Mouse (Mus musculus) left cerebral cortex, adult 11 months (tissue): ENCODE results near the gene Cast.

ENCODE experiments used
- DNase-seq: peaks from one replicate; pipeline ENCODE4 v3.0.0; 2022; ENCODE audit warnings: low spot score

The Cast gene

DNA sequence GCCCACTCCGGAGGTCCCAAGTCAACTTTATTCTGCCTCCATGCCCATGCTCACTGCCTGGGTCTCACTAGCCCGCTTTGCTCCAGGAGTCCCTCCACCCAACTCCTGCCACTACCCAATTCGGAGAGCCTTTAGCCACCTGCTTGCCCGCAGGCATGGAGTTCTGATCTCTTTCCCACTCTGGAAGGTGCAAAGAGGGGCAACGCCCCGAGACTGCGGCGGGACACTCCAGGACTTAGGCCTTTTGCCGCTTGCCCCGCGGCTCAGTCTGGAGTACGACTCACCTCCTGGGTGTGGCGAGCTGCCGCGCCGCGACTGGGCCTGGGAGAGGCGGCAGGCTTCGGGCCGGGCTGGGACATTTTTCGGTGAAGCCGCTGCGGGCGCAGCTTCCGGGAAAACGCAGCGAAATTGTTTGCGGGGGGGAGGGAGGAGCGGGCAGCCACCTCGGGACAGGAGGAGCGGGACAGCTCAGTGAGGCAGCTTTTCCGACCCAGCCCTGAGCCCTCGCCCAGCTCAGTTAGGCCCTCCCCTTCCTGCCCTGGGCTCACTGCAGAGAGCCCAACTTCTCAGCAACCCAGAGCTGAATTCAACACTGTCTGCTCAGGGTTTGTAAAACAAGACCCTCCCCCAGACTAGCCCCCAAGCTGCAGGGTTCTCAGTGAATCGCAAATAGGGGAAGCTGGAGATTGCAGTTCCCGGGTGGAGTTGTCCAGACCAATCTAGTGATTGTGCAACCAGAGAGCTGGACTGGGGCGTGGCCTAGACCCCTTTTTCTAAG is at the start of gene Cast:
Gene Cast, minus strand, starts transcription at position 659 of the 778 bp plus-strand sequence.
- no peak for DNase-seq

- peak; percentile 65 for DNase-seq
Measured at GRCm38 (mm10) chr13:74854338-74855047, 45.9 kb upstream of the Cast start.

GRCm38 (mm10) chr13:74850823-74851222 is 42.2 kb upstream of the Cast start:
- no peak for DNase-seq

DNA sequence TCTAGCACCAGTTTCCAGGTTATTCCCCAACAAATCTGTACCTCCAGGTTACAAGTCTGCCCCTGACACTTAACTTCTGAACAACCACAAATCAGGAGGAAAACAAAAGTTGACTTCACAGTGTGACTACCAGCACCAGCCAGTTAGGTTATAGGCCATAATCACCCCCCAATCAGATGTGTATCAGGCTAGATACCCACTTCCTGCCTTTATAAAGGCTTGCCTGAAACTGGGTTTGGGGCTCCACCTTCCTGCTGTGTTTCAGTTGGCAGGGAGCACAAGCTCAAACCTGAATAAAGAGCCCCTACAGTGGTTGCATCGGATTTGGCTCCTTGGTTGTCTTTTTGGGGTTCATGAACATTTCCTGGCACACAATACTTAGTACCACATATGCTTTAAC is 37.3 kb upstream of the Cast start:
- DNase-seq = no peak

DNA sequence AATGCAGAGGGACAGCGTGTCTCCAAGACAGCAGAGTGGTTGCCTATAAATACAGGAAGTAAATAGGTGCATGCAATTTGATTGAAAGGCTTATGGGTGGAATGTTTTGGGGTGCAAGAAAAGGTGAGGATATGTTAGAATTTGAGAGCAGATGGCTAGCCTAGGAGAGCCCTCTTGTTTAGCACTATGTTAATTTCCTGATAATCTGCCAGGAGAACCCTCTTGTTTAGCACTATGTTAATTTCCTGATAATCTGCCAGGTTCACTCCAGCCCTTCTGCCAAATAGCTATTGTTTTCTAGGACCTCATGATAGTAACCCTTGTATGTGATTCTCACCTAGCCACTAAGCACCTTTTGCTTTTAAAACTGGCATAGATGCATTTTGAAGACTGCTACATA is 25.9 kb upstream of the Cast start:
- DNase-seq = no peak

DNA sequence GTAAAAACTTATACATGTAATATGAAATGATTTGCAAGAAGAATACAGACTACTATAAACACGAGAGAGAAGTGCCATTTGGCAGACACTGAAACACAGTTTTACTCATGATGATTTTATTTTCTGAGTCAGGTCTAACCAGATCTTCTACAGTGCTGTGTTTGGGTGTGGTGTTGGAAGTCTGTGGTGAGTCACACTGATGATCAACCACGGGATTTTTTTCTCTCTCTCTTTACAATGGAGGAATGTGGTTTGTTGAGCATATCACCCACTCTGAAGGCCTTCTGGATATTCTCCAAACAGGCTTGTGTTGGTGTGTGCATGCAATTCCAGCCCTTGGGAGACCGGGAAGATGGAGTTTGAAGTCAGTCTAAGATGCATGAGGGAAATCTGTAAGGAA is 13.5 kb upstream of the Cast start:
- DNase-seq = no peak

DNA sequence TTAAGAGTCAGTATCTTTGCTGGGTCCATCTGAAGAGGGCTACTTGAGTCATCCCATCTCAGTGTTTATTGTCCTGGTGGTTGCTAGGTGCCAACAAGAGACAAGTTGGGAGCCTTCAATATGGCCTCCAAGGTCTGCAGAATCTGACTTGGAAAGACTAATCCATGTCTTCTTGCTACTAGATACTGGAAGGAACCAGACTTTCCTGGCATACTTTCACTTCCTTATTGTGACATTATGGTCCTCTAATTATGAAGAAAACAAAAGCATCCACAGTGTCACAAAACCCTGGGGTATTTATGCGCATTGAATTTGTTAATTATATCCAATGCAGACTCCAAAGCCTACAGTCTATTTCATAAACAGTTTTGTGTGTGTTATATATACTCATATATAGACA is 7.1 kb upstream of the Cast start:
- DNase-seq = no peak

DNA sequence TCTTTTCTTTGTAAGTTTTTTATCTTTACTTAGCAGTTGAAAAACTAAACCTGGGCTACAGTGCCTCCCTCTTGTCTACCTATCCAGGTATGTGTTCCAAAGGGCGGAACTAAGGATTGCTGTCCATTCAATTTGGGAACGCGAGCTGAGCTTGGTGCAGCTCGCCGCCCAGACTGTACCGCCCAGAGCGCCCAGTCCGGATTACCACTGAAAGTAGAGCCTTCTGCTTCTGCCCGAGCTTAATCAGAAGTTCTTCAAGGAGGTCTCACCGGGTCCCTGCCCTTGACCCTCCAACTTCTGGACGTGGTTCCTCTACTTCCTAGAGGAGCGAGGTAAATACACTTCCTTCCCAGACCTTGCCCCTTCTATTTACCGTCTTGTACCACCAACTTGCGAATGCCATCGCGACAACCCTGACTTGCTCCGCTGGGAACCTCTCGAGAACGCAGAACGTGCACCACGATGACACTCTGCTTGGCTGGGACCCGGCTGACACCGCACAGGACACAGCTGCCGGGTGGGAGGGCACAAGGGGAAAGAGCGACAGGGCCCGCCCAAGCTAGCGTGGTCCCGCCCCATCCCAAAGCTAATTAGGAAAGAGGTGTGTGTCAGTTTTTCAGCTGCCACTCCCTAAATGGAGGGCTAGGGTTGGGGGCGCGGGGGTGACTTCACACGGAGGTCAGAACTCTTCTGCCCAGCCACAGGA is 1.0 kb downstream of the Cast start:
- no peak for DNase-seq

DNA sequence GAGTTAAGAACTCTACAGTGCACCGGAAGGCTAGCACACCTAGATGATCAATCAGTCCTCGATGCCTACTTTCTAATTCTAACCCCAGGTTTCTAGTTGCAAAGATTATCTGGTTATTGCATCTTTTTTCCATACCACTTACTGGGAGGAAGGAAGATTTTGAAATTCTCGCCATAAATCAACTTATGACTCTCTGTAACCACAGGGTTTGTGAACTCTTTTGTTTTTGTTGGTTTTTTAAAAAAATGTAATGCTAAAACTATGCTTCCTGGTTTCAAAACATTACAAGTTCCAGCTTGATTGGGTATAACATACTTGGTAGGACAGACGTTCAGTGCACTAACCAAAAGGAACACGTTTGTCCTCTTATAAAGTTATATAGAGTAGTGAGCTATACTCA is 1.7 kb downstream of the Cast start:
- no peak for DNase-seq

- DNase-seq = no peak
Measured at GRCm38 (mm10) chr13:74794435-74794834, 14.2 kb downstream of the Cast start.

- no peak for DNase-seq
Measured at GRCm38 (mm10) chr13:74787681-74788080, 20.9 kb downstream of the Cast start.

GRCm38 (mm10) chr13:74772151-74772550 is 36.5 kb downstream of the Cast start:
- no peak for DNase-seq

DNA sequence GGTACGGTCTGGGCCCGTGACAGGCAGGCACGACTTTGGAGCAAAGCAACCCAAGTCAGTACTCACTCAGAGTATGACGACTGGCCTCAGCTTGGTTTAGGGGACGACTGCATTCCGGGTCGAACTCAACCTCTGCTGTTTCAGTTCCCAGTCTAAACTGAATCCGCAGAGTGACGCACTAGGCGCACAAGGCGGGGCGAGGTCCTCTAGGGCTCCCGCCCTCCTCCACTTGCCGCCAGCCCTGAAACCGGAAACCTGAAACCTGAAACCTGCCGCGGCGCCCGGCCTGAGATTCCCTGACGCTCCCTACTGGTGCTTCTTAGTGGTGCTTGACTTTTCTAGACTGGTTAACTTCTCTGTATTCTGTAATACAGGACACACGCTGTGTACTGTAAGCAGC is 38.1 kb downstream of the Cast start:
- DNase-seq = peak; percentile 47

DNA sequence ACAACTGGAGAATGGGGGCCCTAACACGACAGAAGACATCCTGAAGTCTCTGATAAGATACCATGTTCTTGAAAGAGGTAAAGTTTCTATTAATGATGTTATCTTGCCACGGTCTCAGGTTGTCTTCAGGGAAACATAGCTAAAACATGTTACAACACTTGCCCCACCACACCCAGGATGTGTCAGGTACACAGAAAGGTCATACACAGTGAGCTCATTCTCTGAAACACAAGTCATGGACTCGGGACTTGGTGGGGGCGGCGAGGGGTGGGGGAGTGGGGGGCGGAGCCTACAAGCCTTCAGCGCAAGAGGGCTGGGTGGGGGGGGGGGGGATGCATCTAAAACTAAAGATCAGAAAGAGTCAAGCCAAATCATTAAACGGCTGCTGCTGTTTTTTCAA is 38.7 kb downstream of the Cast start:
- DNase-seq = no peak

GRCm38 (mm10) chr13:74767186-74767585 is 41.4 kb downstream of the Cast start:
- no peak for DNase-seq

GRCm38 (mm10) chr13:74762741-74763140 is 45.9 kb downstream of the Cast start:
- DNase-seq = no peak

GRCm38 (mm10) chr13:74759152-74759551 is 49.5 kb downstream of the Cast start:
- no peak for DNase-seq

GRCm38 (mm10) chr13:74743219-74743618 is 65.4 kb downstream of the Cast start:
- no peak for DNase-seq

DNA sequence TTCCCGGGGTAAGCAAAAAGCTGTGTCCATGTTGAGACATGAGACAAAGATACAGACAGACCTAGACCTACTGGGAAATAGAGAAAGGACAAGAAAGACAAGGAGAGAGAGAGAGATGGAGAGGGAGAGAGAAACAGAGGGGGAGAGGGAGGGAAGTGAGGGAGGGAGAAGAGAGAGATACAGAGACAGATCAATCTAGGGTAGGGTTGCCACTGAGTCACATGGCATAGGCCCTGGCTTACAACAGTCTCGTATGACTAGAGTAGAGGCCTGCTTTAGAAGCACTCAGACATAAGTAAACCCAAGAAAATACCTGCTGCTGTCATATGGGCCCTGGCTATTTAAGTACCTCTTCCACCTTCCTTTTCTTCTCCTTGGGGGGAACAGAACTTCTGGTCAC is 72.2 kb downstream of the Cast start:
- no peak for DNase-seq

GRCm38 (mm10) chr13:74735834-74736233 is 72.8 kb downstream of the Cast start:
- DNase-seq = no peak

GRCm38 (mm10) chr13:74733726-74734125 is 74.9 kb downstream of the Cast start:
- no peak for DNase-seq

DNA sequence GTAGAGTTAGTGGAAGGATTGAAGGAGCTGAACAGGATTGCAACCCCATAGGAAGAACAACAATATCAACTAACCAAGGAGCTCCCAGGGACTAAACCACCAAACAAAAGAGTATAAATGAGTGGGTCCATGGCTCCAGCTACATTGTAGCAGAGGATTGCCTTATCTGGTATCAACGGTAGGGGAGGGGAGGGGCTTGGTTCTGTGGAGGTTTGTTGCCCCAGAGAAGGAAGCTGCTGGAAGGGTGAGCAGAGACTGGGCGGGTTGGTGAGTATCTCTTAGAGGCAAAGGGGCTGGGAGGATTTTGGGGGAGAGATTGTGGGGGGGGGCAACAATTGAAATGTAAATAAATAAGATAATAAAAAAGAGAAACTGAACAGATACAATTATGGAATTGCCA is 89.6 kb downstream of the Cast start:
- DNase-seq = no peak

GRCm38 (mm10) chr13:74696225-74696624 is 112.4 kb downstream of the Cast start:
- no peak for DNase-seq
